Mouse (Mus musculus) liver, postnatal 0 days (tissue): Measurements from ENCODE around the gene Eef1a2. TPM values are rescaled to one million over a fixed set of nuclear protein-coding genes. Genes with fewer than 3 reads are reported as not detected.

Source experiments
- ATAC-seq: fragments of 200-750 bp; cut with Nextera tagmentation; 2 replicates; pipeline ENCODE4 v1.8.0; 2017; ENCODE audit warnings: mild to moderate bottlenecking, moderate library complexity
- DNase-seq: peaks from one replicate; pipeline ENCODE4 v3.0.0-alpha.2; 2016
- H3K27ac ChIP-seq: fragments of 300-500 bp; sonication (generic); 2 replicates; pipeline ENCODE4 v1.5.1; 2014; ENCODE audit warnings: antibody characterized with exemption, moderate library complexity, mild to moderate bottlenecking, low read depth
- H3K27me3 ChIP-seq: fragments of 300-500 bp; sonication (generic); 2 replicates; pipeline ENCODE4 v1.6.1; 2014; ENCODE audit warnings: low read length, control low read depth, mixed read lengths; ENCODE audit not compliant: insufficient read depth
- H3K36me3 ChIP-seq: fragments of 300-500 bp; sonication (generic); replicated peaks from 2 replicates; pipeline ENCODE4 v1.6.1; 2014; ENCODE audit warnings: mild to moderate bottlenecking, control low read depth, low read length, moderate library complexity, mixed read lengths; ENCODE audit not compliant: insufficient read depth
- H3K4me1 ChIP-seq: fragments of 300-500 bp; sonication (generic); 2 replicates; pipeline ENCODE4 v1.6.1; 2014; ENCODE audit warnings: antibody characterized with exemption, mild to moderate bottlenecking, control low read depth; ENCODE audit not compliant: insufficient read depth
- H3K4me2 ChIP-seq: fragments of 300-500 bp; sonication (generic); 2 replicates; pipeline ENCODE4 v1.6.1; 2014; ENCODE audit warnings: low read depth, mild to moderate bottlenecking, low read length, moderate library complexity, mixed read lengths
- H3K4me3 ChIP-seq: fragments of 300-500 bp; sonication (generic); 2 replicates; pipeline ENCODE4 v1.5.1; 2014; ENCODE audit warnings: low read depth, low read length
- H3K9ac ChIP-seq: fragments of 300-500 bp; sonication (generic); replicated peaks from 2 replicates; pipeline ENCODE4 v1.6.1; 2014; ENCODE audit warnings: mild to moderate bottlenecking, moderate library complexity
- H3K9me3 ChIP-seq: fragments of 300-500 bp; sonication (generic); 2 replicates; pipeline ENCODE4 v1.6.1; 2016; ENCODE audit warnings: mild to moderate bottlenecking, control low read depth, low read length, mixed read lengths
- CTCF ChIP-seq: sonication (generic); IDR thresholded peaks from 2 replicates; pipeline ENCODE4 v1.5.1; 2016; ENCODE audit warnings: antibody characterized with exemption, low read depth
- EP300 ChIP-seq: IDR thresholded peaks from 2 replicates; pipeline ENCODE4 v1.6.1; 2016; ENCODE audit warnings: antibody characterized with exemption, low read depth, mild to moderate bottlenecking
- WGBS: fragments of 180-500 bp; shearing (Covaris S2); extraction: QIAGEN DNeasy Blood & Tissue Kit; methylation state at CpG from one replicate; pipeline ENCODE4 v1.1.7; 2014; ENCODE audit not compliant: insufficient replicate concordance; 5-methylcytosine and 5-hydroxymethylcytosine counted together
- polyA plus RNA-seq: library from polyadenylated mRNA; unstranded; fragments of >200 nt; fragmentation: Nextera tagmentation; extraction: Ambion mirVana; gene quantifications from 2 replicates; pipeline ENCODE4 v1.2.1, GENCODE M21; 2015

Gene Eef1a2
- polyA plus RNA-seq, 1 experiment from 2014 or later: not detected

DNA sequence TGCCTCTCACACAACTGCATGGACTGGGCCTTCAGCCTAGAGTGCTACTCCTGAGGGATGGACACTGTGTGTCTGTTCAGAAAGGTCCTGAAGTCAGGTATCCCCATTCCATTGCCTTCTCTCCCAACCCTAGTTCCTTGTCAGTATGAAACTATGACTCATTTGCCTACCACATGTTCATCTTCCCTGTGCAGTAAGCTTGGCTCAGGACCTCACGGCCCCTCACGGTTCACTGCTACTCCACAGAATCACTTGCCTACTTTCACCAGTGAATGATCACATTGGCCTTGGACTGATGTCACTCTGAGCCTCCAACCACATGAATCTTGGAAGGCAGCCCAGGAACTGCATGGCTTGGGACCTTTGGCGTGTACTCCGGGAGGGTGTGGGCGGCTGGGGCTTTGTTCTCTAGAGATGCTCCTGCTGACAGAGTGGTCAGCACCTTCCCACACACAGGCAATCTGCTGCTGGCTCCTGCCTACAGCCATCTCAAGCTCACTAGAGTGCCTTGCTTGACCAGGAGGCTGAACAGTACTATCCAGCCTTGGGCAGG, 17.1 kb downstream of the Eef1a2 start:
- peaks cover 29% of the 10 kb centered on the region for H3K27me3 ChIP-seq
- TF ChIP-seq EP300 (no peak), CTCF (no peak)
- no peaks in the 10 kb centered on the region for H3K36me3 ChIP-seq
- 79% methylated on average over 5 of the region's 5 CpGs for WGBS
- H3K27ac ChIP-seq: no peak overlapping the region
- H3K9me3 ChIP-seq: no peaks in the 10 kb centered on the region
- H3K4me1 ChIP-seq: 0 out of 2 replicates have a peak, but pooled peaks cover 2% of the 10 kb centered on the region
- H3K4me3 ChIP-seq: no peak overlapping the region
- ATAC-seq: no peak
- H3K9ac ChIP-seq: no peak overlapping the region
- no peak for DNase-seq
- no peak overlapping the region for H3K4me2 ChIP-seq

DNA sequence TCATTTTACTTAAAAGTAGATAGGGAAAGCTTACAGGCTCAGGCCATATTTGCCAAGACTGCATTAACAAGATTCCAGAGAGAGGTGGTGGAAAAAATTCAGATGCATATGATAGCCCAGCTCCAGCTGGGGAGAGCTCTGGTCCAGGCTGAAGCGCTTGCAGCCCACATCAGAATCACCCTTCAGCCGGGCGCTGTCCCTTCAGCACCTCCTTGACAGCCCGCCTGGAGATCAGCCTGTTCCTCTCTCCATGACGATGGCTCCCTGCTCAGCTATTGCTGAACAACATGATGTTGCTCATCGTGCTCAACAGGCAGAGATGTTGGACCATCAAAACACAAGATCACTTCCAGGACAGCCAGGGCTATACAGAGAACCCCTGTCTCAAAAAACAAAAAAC, 19.9 kb downstream of the Eef1a2 start:
- TF ChIP-seq EP300 (no peak), CTCF (no peak)
- no peak overlapping the region for H3K4me2 ChIP-seq
- no peaks in the 10 kb centered on the region for H3K36me3 ChIP-seq
- H3K27ac ChIP-seq: no peak overlapping the region
- H3K4me1 ChIP-seq: 0 out of 2 replicates have a peak, but pooled peaks cover 4% of the 10 kb centered on the region
- WGBS: 3% methylated on average over 6 of the region's 6 CpGs
- no peak for ATAC-seq
- peaks cover 43% of the 10 kb centered on the region for H3K27me3 ChIP-seq
- no peaks in the 10 kb centered on the region for H3K9me3 ChIP-seq
- no peak overlapping the region for H3K4me3 ChIP-seq
- DNase-seq: peak; percentile 62
- no peak overlapping the region for H3K9ac ChIP-seq

DNA sequence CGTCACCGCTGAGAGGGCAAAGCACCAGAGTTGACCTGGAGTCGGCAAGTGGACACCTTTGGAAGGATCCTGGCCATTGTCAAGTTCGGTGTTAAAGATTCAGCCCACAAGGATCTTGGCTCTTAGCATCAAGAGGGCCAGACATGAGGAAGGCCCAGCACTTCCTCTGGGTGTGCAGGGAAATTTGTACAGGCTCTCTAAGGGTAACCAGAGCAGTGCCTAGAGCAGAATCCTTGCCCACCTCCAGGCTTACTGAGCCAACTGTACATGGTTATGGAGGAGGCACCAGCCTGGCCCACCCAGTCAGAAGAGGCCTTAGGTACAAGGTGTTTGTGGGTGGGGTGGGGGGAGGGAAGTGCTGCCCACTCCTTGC, 21.4 kb downstream of the Eef1a2 start:
- 0 out of 2 replicates have a peak, but pooled peaks cover 4% of the 10 kb centered on the region for H3K4me1 ChIP-seq
- H3K4me3 ChIP-seq: no peak overlapping the region
- DNase-seq (no peak), ATAC-seq (no peak)
- no peak overlapping the region for H3K9ac ChIP-seq
- H3K27me3 ChIP-seq: peaks cover 43% of the 10 kb centered on the region
- H3K36me3 ChIP-seq: no peaks in the 10 kb centered on the region
- H3K4me2 ChIP-seq: no peak overlapping the region
- no peaks in the 10 kb centered on the region for H3K9me3 ChIP-seq
- TF ChIP-seq EP300 (no peak), CTCF (no peak)
- WGBS: 11% methylated on average over 4 of the region's 4 CpGs
- no peak overlapping the region for H3K27ac ChIP-seq

DNA sequence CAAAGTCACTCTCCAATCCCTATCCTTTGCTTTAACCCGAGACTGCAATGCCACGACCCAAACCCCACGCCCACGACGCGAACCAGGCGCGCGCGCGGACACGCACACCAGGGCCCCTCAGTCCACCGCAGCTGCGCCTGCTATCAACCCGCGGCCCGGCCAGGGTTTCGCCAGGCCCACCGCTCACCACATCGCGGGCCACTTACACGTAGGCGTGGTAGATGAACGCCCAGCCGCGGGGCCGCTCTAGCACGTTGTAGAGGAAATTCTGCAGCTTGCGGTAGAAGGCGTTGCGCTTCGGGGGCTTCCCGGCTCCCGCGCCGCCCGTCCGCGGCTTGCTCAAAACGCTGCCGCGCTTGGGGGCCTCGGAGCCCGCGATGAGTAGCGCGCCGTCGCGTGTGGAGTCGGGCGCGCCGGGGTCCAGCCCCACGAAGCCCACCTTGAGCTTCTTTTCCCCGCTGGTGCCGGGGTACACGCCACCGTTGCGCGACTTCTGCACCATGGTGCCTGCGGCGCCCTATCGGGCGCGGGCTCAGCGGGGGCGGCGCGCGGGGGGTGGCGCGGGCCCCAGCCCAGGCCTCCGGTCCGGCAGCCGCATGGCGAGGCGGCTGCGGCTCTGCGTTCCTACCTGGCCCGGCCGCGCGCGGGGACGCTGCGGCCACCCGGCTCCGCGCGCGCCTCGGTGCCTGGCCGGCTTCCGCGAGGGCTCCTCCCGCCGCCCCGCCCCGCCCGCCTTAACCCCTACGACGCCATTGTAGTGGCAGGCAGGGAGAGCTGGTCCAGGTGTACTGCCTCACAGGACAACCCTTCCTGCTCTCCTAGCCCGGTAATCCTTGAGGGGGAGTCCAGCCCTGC, 22.0 kb downstream of the Eef1a2 start, which contains the start of gene Kcnq2:
Gene Kcnq2 (minus strand): TSS at position 710 of the 855 bp plus-strand sequence.
- 1% methylated on average over 92 of the region's 104 CpGs for WGBS
- Histone ChIP-seq H3K36me3 (no peaks in the 10 kb centered on the region), H3K9me3 (no peaks in the 10 kb centered on the region), H3K27ac (no peak within 1 kb of the TSS), H3K27me3 (peaks cover 43% of the 10 kb centered on the region), H3K4me1 (0 out of 2 replicates have a peak, but pooled peaks cover 4% of the 10 kb centered on the region), H3K4me2 (peak within 1 kb of the TSS; percentile 55), H3K4me3 (peak within 1 kb of the TSS; percentile 25), H3K9ac (no peak within 1 kb of the TSS)
- DNase-seq (no peak), ATAC-seq (no peak)
- TF ChIP-seq CTCF (no peak), EP300 (no peak)

DNA sequence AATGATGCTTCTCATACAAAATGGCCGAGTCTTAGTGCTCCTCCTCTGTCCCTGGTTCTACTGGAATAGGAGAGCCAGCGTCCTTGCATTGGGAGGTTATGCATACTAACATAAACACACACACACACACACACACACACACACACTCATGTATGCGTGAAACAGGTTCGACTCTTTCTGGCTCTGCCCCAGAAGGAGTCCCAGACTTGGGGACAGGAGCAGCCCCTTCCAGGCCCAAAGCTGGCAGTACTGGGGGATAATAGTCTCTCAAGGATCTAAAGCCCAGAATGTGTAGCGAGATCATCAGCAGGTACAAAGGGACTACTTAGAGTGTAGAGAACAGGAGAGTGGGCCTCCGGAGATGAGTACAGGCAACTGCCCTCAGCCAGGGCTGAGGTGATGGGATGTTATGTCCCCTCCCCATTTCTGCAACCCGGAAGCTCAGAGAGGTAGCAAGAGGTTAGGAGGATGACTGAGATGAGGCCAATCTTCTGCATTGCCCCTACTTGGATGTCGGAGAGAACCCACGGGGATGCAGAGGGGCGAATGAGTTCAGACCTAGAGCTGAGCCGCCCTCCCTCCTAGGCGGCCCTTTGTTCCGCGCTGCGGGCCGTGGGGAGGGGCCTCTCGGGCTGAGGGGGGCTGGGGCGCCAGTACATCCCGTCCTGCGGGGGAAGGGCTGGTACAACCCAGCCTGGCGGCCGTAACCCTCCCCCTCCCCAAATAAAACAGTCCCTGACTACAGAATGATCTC, 22.8 kb downstream of the Eef1a2 start:
- no peak overlapping the region for H3K4me3 ChIP-seq
- H3K4me2 ChIP-seq: no peak overlapping the region
- 0 out of 2 replicates have a peak, but pooled peaks cover 4% of the 10 kb centered on the region for H3K4me1 ChIP-seq
- no peak overlapping the region for H3K9ac ChIP-seq
- DNase-seq (no peak), ATAC-seq (no peak)
- no peak overlapping the region for H3K27ac ChIP-seq
- H3K27me3 ChIP-seq: peaks cover 43% of the 10 kb centered on the region
- no peaks in the 10 kb centered on the region for H3K36me3 ChIP-seq
- TF ChIP-seq EP300 (no peak), CTCF (no peak)
- H3K9me3 ChIP-seq: no peaks in the 10 kb centered on the region
- WGBS: 12% methylated on average over 21 of the region's 22 CpGs

DNA sequence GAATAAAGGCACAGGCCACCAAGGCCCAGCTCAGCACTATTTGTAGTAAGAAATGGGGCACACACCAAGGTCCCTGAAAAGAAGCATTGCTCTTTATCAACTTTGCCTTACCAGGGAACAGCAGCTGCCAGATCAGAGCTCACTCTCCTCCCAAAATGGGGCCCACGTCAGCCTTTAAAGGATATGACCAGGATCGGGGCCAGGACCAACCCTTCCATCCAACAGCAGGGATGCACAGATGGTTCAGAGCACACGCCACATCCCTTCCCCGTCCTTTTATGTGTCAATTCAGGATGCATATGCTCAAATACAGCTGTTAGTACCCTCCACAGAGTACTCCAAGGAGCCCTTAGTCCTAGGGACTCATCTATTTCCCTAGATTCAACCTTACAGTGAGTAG, 26.6 kb downstream of the Eef1a2 start:
- ATAC-seq: no peak
- peaks cover 23% of the 10 kb centered on the region for H3K27me3 ChIP-seq

More for the DNA sequence above, 26.6 kb downstream of the Eef1a2 start:
- no peaks in the 10 kb centered on the region for H3K9me3 ChIP-seq
- no peak overlapping the region for H3K4me2 ChIP-seq
- H3K4me1 ChIP-seq: 0 out of 2 replicates have a peak, but pooled peaks cover 4% of the 10 kb centered on the region
- H3K4me3 ChIP-seq: no peak overlapping the region
- TF ChIP-seq EP300 (no peak), CTCF (no peak)
- H3K27ac ChIP-seq: no peak overlapping the region
- H3K9ac ChIP-seq: no peak overlapping the region
- DNase-seq: no peak
- no peaks in the 10 kb centered on the region for H3K36me3 ChIP-seq
- 66% methylated on average over 4 of the region's 4 CpGs for WGBS
